Mouse (Mus musculus): ENCODE results near the gene Mdk.
A peak's percentile ranks its signal among the peaks of the same experiment; 100 is the strongest.

The Mdk gene

GRCm38 (mm10) chr2:91932160-91932711 lies at the start of gene Mdk:
TSS of gene Mdk (minus strand) at chr2:91932297.
- ATAC-seq (ENCODE audit: insufficient number of reproducible peaks, low FRiP score, low TSS enrichment): no peak

- ATAC-seq (ENCODE audit: insufficient number of reproducible peaks, low FRiP score, low TSS enrichment): no peak
Measured at GRCm38 (mm10) chr2:91980830-91981229, 48.7 kb upstream of the Mdk start.

GRCm38 (mm10) chr2:91980245-91980644 lies 48.1 kb upstream of the Mdk start:
- ATAC-seq (ENCODE audit: insufficient number of reproducible peaks, low FRiP score, low TSS enrichment): no peak

GRCm38 (mm10) chr2:91978547-91978946 lies 46.5 kb upstream of the Mdk start:
- no peak for ATAC-seq (ENCODE audit: insufficient number of reproducible peaks, low FRiP score, low TSS enrichment)

GRCm38 (mm10) chr2:91977960-91978359 lies 45.9 kb upstream of the Mdk start:
- no peak for ATAC-seq (ENCODE audit: insufficient number of reproducible peaks, low FRiP score, low TSS enrichment)

- 0 out of 2 replicates have a peak, but pooled peaks have one; percentile 12 for ATAC-seq (ENCODE audit: insufficient number of reproducible peaks, low FRiP score, low TSS enrichment)
Measured at GRCm38 (mm10) chr2:91975581-91976541, 43.8 kb upstream of the Mdk start, which contains the start of gene Dgkz. TSS of gene Dgkz (minus strand) at chr2:91975864.

- ATAC-seq (ENCODE audit: insufficient number of reproducible peaks, low FRiP score, low TSS enrichment): no peak
Measured at GRCm38 (mm10) chr2:91973416-91974135, 41.5 kb upstream of the Mdk start.

- ATAC-seq (ENCODE audit: insufficient number of reproducible peaks, low FRiP score, low TSS enrichment): no peak
Measured at GRCm38 (mm10) chr2:91972121-91972566, 40.0 kb upstream of the Mdk start.

- peak; percentile 42 for ATAC-seq (ENCODE audit: insufficient number of reproducible peaks, low FRiP score, low TSS enrichment)
Measured at GRCm38 (mm10) chr2:91971231-91972097, 39.4 kb upstream of the Mdk start.

- no peak for ATAC-seq (ENCODE audit: insufficient number of reproducible peaks, low FRiP score, low TSS enrichment)
Measured at GRCm38 (mm10) chr2:91967962-91968361, 35.9 kb upstream of the Mdk start.

GRCm38 (mm10) chr2:91966367-91966766 lies 34.3 kb upstream of the Mdk start:
- no peak for ATAC-seq (ENCODE audit: insufficient number of reproducible peaks, low FRiP score, low TSS enrichment)

GRCm38 (mm10) chr2:91965417-91965816 lies 33.3 kb upstream of the Mdk start:
- no peak for ATAC-seq (ENCODE audit: insufficient number of reproducible peaks, low FRiP score, low TSS enrichment)

GRCm38 (mm10) chr2:91964610-91965204 lies 32.6 kb upstream of the Mdk start:
- ATAC-seq (ENCODE audit: insufficient number of reproducible peaks, low FRiP score, low TSS enrichment): no peak

- ATAC-seq (ENCODE audit: insufficient number of reproducible peaks, low FRiP score, low TSS enrichment): peak; percentile 75
Measured at GRCm38 (mm10) chr2:91963443-91963932, 31.4 kb upstream of the Mdk start.

- no peak for ATAC-seq (ENCODE audit: insufficient number of reproducible peaks, low FRiP score, low TSS enrichment)
Measured at GRCm38 (mm10) chr2:91962864-91963401, 30.8 kb upstream of the Mdk start.

GRCm38 (mm10) chr2:91961901-91962761 lies 30.0 kb upstream of the Mdk start:
- no peak for ATAC-seq (ENCODE audit: insufficient number of reproducible peaks, low FRiP score, low TSS enrichment)

- no peak for ATAC-seq (ENCODE audit: insufficient number of reproducible peaks, low FRiP score, low TSS enrichment)
Measured at GRCm38 (mm10) chr2:91960459-91960858, 28.4 kb upstream of the Mdk start.

All from cerebellum, adult (tissue).